Mouse (Mus musculus) ES-Bruce4 (cell line): ENCODE measurements around the gene Ssu2.

Experiments
- CTCF ChIP-seq: IDR thresholded peaks from one replicate; pipeline ENCODE4 v1.8.1; 2011; ENCODE audit warnings: low read depth, low read length
- POLR2A ChIP-seq: IDR thresholded peaks from one replicate; pipeline ENCODE4 v1.8.1; 2011; ENCODE audit warnings: low read length; ENCODE audit not compliant: insufficient read depth

GRCm38 (mm10) chr6:112359341-112359740, 28.5 kb downstream of the Ssu2 start:
- no peak for TF ChIP-seq POLR2A
- TF ChIP-seq CTCF, result no peak
